Mouse (Mus musculus) CH12.LX (cell line): ENCODE results near the gene Urod. TPM values are rescaled to one million over a fixed set of nuclear protein-coding genes. Genes with fewer than 3 reads are reported as not detected.

ENCODE experiments used
- DNase-seq: peaks from one replicate; pipeline ENCODE4 v3.0.0-alpha.2; 2013; ENCODE audit errors: extremely low read depth
- H3K27ac ChIP-seq: 2 replicates; pipeline ENCODE4 v1.5.1; 2012; ENCODE audit warnings: low read depth, mild to moderate bottlenecking, control low read depth, moderate library complexity; ENCODE audit not compliant: insufficient read depth
- H3K27me3 ChIP-seq: replicated peaks from 2 replicates; pipeline ENCODE3; 2012; ENCODE audit warnings: inconsistent platforms
- H3K36me3 ChIP-seq, 2 experiments: replicated peaks in 1 of 2; 2 replicates each; pipeline versions ENCODE3 to v1.6.1; 2012; ENCODE audit warnings: inconsistent platforms in 1 of 2, low read length in 1 of 2, mild to moderate bottlenecking in 1 of 2, mixed read lengths in 1 of 2, moderate library complexity in 1 of 2; ENCODE audit not compliant: control insufficient read depth in 1 of 2, insufficient read depth in 1 of 2
- H3K4me1 ChIP-seq, 2 experiments: 2 replicates each; pipeline ENCODE4 v1.6.1; 2012; ENCODE audit warnings: inconsistent platforms in 1 of 2, moderate library complexity in 1 of 2; ENCODE audit not compliant: insufficient read depth in 2 of 2, control insufficient read depth in 1 of 2
- H3K4me2 ChIP-seq: 2 replicates; pipeline ENCODE4 v1.6.1; 2012; ENCODE audit warnings: low read depth, mild to moderate bottlenecking, control low read depth; ENCODE audit not compliant: poor library complexity, insufficient read depth, severe bottlenecking
- H3K4me3 ChIP-seq, 3 experiments: fragments of 150-350 bp in 1 of 3; sonication (generic) in 1 of 3; replicated peaks in 1 of 3; 2 replicates each; pipeline versions ENCODE3 to v1.5.1; 2011 to 2012; ENCODE audit warnings: low read depth in 2 of 3, low read length in 2 of 3, mild to moderate bottlenecking in 2 of 3, moderate library complexity in 2 of 3, control low read depth in 1 of 3, improper control_type of control experiment in 1 of 3, inconsistent platforms in 1 of 3, mixed read lengths in 1 of 3; ENCODE audit not compliant: poor library complexity in 1 of 3
- H3K79me2 ChIP-seq: replicated peaks from 2 replicates; pipeline ENCODE4 v1.6.1; 2012; ENCODE audit warnings: mild to moderate bottlenecking, moderate library complexity; ENCODE audit not compliant: control insufficient read depth, poor library complexity, insufficient read depth, severe bottlenecking; ENCODE audit errors: extremely low read depth
- H3K9ac ChIP-seq: 2 replicates; pipeline ENCODE4 v1.6.1; 2012; ENCODE audit warnings: low read depth, mild to moderate bottlenecking, control low read depth, moderate library complexity; ENCODE audit not compliant: insufficient read depth
- H3K9me3 ChIP-seq: replicated peaks from 2 replicates; pipeline ENCODE3; 2012; ENCODE audit warnings: low read length, inconsistent platforms, mixed read lengths
- CHD2 ChIP-seq: IDR thresholded peaks from 2 replicates; pipeline ENCODE4 v1.6.1; 2011; ENCODE audit warnings: low read length, improper control_type of control experiment
- E2F4 ChIP-seq: IDR thresholded peaks from 2 replicates; pipeline ENCODE4 v1.6.1; 2011; ENCODE audit warnings: low read depth, low read length, improper control_type of control experiment; ENCODE audit not compliant: insufficient replicate concordance
- ELF1 ChIP-seq: IDR thresholded peaks from 2 replicates; pipeline ENCODE4 v1.6.1; 2014; ENCODE audit warnings: low read depth, mild to moderate bottlenecking, inconsistent platforms, low read length, improper control_type of control experiment
- GABPA ChIP-seq: IDR thresholded peaks from 2 replicates; pipeline ENCODE4 v1.6.1; 2012; ENCODE audit warnings: low read depth, low read length, improper control_type of control experiment, inconsistent platforms; ENCODE audit not compliant: insufficient replicate concordance
- MAX ChIP-seq: IDR thresholded peaks from 2 replicates; pipeline ENCODE4 v1.6.1; 2011; ENCODE audit warnings: low read length, improper control_type of control experiment
- MAZ ChIP-seq: IDR thresholded peaks from 2 replicates; pipeline ENCODE4 v1.6.1; 2012; ENCODE audit warnings: low read depth, mild to moderate bottlenecking, inconsistent platforms, low read length, improper control_type of control experiment, moderate library complexity
- POLR2AphosphoS2 ChIP-seq: IDR thresholded peaks from 2 replicates; pipeline ENCODE4 v1.6.1; 2011; ENCODE audit warnings: low read depth, low read length, improper control_type of control experiment
- RCOR1 ChIP-seq: conservative IDR thresholded peaks from 2 replicates; pipeline ENCODE4 v1.6.1; 2012; ENCODE audit warnings: low read depth, mild to moderate bottlenecking, inconsistent platforms, low read length, improper control_type of control experiment
- TBP ChIP-seq: conservative IDR thresholded peaks from 2 replicates; pipeline ENCODE4 v1.6.1; 2011; ENCODE audit warnings: low read depth, low read length, improper control_type of control experiment
- TCF12 ChIP-seq: IDR thresholded peaks from 2 replicates; pipeline ENCODE4 v1.6.1; 2014; ENCODE audit warnings: low read depth, mild to moderate bottlenecking, inconsistent platforms, low read length, improper control_type of control experiment
- UBTF ChIP-seq: IDR thresholded peaks from 2 replicates; pipeline ENCODE4 v1.6.1; 2012; ENCODE audit warnings: low read depth, mild to moderate bottlenecking, inconsistent platforms, low read length, improper control_type of control experiment, moderate library complexity
- USF1 ChIP-seq: IDR thresholded peaks from 2 replicates; pipeline ENCODE4 v1.6.1; 2014; ENCODE audit warnings: low read depth, mild to moderate bottlenecking, inconsistent platforms, low read length, improper control_type of control experiment
- USF2 ChIP-seq: conservative IDR thresholded peaks from 2 replicates; pipeline ENCODE4 v1.6.1; 2011; ENCODE audit warnings: low read depth, low read length, improper control_type of control experiment
- ZC3H11A ChIP-seq: IDR thresholded peaks from 2 replicates; pipeline ENCODE4 v1.6.1; 2012; ENCODE audit warnings: low read depth, mild to moderate bottlenecking, inconsistent platforms, low read length, improper control_type of control experiment
- ZKSCAN1 ChIP-seq: IDR thresholded peaks from 2 replicates; pipeline ENCODE4 v1.6.1; 2012; ENCODE audit warnings: low read depth, inconsistent platforms, low read length, improper control_type of control experiment, borderline replicate concordance
- dilution Hi-C: fragments of 300-500 bp; cut with MboI; formaldehyde crosslinking; loops from 2 replicates; pipeline ENCODE4 v1.14.3; 2020; ENCODE audit warnings: low sequenced_read_pairs; ENCODE audit not compliant: extremely low pct_unique_long_range_greater_than_20kb, extremely low pct_ligation_motif_present
- in situ Hi-C: fragments of 300-500 bp; cut with MboI; formaldehyde crosslinking; loops from 3 replicates; pipeline ENCODE4 v1.14.3; 2019; ENCODE audit warnings: low sequenced_read_pairs, low pct_ligation_motif_present, low pct_unique_long_range_greater_than_20kb, mixed read lengths
- polyA plus RNA-seq: library from polyadenylated mRNA; unstranded; fragments of >175 nt; gene quantifications from 2 replicates; pipeline ENCODE4 v1.2.1, GENCODE M21; 2012; ENCODE audit warnings: low read depth; ENCODE audit not compliant: insufficient read length
- total RNA-seq, 2 experiments: library from RNA; depleted of rRNA; stranded (reverse); fragments of 300-350 nt in 1 of 2; fragments of >200 nt in 1 of 2; gene quantifications; 2 replicates each; pipeline ENCODE4 v1.2.3; 2012 to 2014

Gene Urod
- total and polyA plus RNA-seq, 3 experiments = 57.7 to 82.1 (median 66.4) TPM

DNA sequence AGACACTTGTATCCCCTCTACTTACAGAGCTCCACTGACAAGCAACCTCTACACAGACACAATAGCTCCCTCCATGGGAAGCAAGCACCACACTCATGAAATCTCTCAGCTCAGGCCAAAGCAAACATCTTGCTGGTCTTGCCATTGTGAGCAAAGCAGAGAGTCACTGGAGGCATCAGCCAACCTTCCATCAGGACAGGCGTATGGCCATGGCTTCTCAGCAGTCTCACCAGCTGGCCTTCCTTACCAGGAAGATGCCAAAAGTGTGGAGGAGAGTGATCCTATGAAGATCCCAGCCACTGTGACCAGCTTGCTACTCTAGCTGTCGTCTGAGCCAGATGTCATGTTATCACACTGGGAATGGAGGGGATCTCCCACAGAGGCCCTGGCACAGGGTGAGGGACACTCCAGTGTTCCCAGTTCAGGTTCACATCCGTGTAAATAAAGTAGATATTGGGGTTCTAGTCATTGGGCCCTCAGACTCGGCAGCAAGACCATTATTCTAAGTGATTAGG is 20.7 kb upstream of the Urod start:
- H3K4me3 ChIP-seq = no peak overlapping the region
- H3K4me2 ChIP-seq = no peak overlapping the region
- no peak overlapping the region for H3K9ac ChIP-seq
- no peak for DNase-seq
- no peak overlapping the region for H3K27ac ChIP-seq
- peaks cover 0 to 5% of the 10 kb centered on the region in 2 experiments; a peak in 1 of 4 replicates for H3K4me1 ChIP-seq
- H3K9me3 ChIP-seq = no peaks in the 10 kb centered on the region
- no peaks in the 10 kb centered on the region; the same call in 1 of the 2 replicates for H3K79me2 ChIP-seq
- H3K36me3 ChIP-seq = no peaks in the 10 kb centered on the region
- in situ Hi-C loops = no loop called here
- TF ChIP-seq ZKSCAN1 (no peak), USF1 (no peak), RCOR1 (no peak), CHD2 (no peak)
- TF ChIP-seq, all 38 proteins: peak for 0
- H3K27me3 ChIP-seq = no peaks in the 10 kb centered on the region
- dilution Hi-C loops = no loop called here

DNA sequence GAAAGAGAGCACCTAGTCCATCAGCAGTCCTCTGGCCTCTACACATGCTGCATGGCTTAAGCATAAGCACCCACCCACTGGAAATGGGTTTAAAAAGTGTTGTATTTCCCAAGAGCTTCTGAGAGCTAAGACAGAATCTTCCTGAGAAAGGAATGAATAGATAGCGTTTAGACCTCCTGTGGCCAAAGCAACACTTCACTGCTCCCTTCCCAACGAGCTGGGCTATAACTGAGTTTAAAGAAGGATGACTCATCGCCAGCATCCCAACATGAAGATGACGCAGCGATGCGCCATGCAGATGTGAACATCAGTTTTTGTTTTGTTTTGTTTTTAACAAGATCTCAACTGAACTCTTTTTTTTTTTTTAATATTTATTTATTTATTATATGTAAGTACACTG is 19.4 kb upstream of the Urod start:
- Histone ChIP-seq H3K27ac (no peak overlapping the region), H3K9ac (no peak overlapping the region), H3K79me2 (no peaks in the 10 kb centered on the region), H3K4me2 (no peak overlapping the region), H3K4me3 (no peak overlapping the region), H3K27me3 (no peaks in the 10 kb centered on the region), H3K9me3 (no peaks in the 10 kb centered on the region), H3K4me1 (peaks cover 0 to 3% of the 10 kb centered on the region in 2 experiments; a peak in 1 of 4 replicates), H3K36me3 (no peaks in the 10 kb centered on the region)
- no peak for DNase-seq
- dilution Hi-C loops = no loop called here
- in situ Hi-C loops = no loop called here
- TF ChIP-seq MAX (no peak), GABPA (no peak), USF2 (no peak), ELF1 (no peak), E2F4 (no peak), TCF12 (no peak)
- TF ChIP-seq, all 38 proteins: peak for 0

DNA sequence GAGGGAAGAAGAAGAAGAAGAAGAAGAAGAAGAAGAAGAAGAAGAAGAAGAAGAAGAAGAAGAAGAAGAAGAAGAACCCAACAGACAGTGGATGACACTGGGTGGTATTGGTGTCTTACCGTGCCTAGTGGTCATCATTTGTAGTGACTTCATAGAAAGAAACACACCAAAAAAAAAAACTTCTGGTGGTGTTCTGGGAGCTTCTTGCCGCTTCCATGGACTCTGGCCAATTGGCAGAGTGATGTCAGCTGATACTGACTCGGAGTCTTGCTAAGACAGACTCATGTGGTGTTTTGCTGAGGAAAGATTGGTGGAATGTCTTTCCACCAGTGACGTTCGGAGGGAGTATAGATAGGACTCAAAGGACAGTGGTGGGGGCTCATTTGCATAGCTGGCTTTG is 16.0 kb upstream of the Urod start:
- Histone ChIP-seq H3K4me1 (peaks cover 3 to 5% of the 10 kb centered on the region in 2 experiments; a peak in 2 of 4 replicates), H3K4me3 (no peak overlapping the region), H3K27ac (no peak overlapping the region), H3K4me2 (no peak overlapping the region), H3K27me3 (no peaks in the 10 kb centered on the region), H3K36me3 (no peaks in the 10 kb centered on the region), H3K79me2 (no peaks in the 10 kb centered on the region), H3K9ac (no peak overlapping the region), H3K9me3 (no peaks in the 10 kb centered on the region)
- in situ Hi-C loops (no loop called here), dilution Hi-C loops (no loop called here)
- DNase-seq = no peak
- TF ChIP-seq UBTF (no peak), TCF12 (no peak), ZKSCAN1 (no peak), E2F4 (no peak), ZC3H11A (no peak), POLR2AphosphoS2 (no peak), MAZ (no peak), TBP (no peak)
